Mouse (Mus musculus): ENCODE data around the gene Mapk8ip2.

GRCm38 (mm10) chr15:89475611-89476474, 22.1 kb downstream of the Mapk8ip2 start:
- TF ChIP-seq MAX (IDR thresholded peaks at IDR 0.05), result peak; percentile 47
- TF ChIP-seq CTCF (IDR thresholded peaks at IDR 0.05; ENCODE audit: control insufficient read depth, insufficient read depth, insufficient read length), result no peak

Measured in C2C12 (cell line).